Mouse (Mus musculus) neural tube, embryonic 14.5 days (tissue): ENCODE measurements around the gene Gucy2e. TPM values are rescaled to one million over a fixed set of nuclear protein-coding genes. Genes with fewer than 3 reads are reported as not detected.

Experiments
- ATAC-seq: fragments of 200-750 bp; cut with Nextera tagmentation; 2 replicates; pipeline ENCODE4 v1.8.0; 2017; ENCODE audit warnings: low read depth, mild to moderate bottlenecking, moderate TSS enrichment, moderate library complexity
- H3K27ac ChIP-seq: fragments of 300-500 bp; sonication (generic); 2 replicates; pipeline ENCODE4 v1.5.1; 2014; ENCODE audit warnings: low read depth, mild to moderate bottlenecking, control low read depth, low read length, moderate library complexity, mixed read lengths
- H3K27me3 ChIP-seq: fragments of 300-500 bp; sonication (generic); 2 replicates; pipeline ENCODE4 v1.6.1; 2014; ENCODE audit warnings: low read length; ENCODE audit not compliant: control insufficient read depth, insufficient read depth
- H3K36me3 ChIP-seq: fragments of 300-500 bp; sonication (generic); 2 replicates; pipeline ENCODE4 v1.6.1; 2014; ENCODE audit warnings: low read length, mixed read lengths; ENCODE audit not compliant: control insufficient read depth, insufficient read depth
- H3K4me1 ChIP-seq: fragments of 300-500 bp; sonication (generic); 2 replicates; pipeline ENCODE4 v1.6.1; 2014; ENCODE audit warnings: low read length; ENCODE audit not compliant: control insufficient read depth, insufficient read depth
- H3K4me2 ChIP-seq: fragments of 300-500 bp; sonication (generic); 2 replicates; pipeline ENCODE4 v1.6.1; 2014; ENCODE audit warnings: mild to moderate bottlenecking, low read depth, low read length, control low read depth
- H3K4me3 ChIP-seq: fragments of 300-500 bp; sonication (generic); 2 replicates; pipeline ENCODE4 v1.5.1; 2014; ENCODE audit warnings: low read depth, low read length, control low read depth, mixed read lengths
- H3K9ac ChIP-seq: fragments of 300-500 bp; sonication (generic); replicated peaks from 2 replicates; pipeline ENCODE4 v1.6.1; 2014; ENCODE audit warnings: low read depth, mild to moderate bottlenecking, control low read depth, low read length, mixed read lengths
- H3K9me3 ChIP-seq: fragments of 300-500 bp; sonication (generic); 2 replicates; pipeline ENCODE4 v1.6.1; 2016; ENCODE audit warnings: low read length; ENCODE audit not compliant: control insufficient read depth
- WGBS: fragments of 180-500 bp; shearing (Covaris S2); extraction: QIAGEN DNeasy Blood & Tissue Kit; methylation state at CpG from one replicate; pipeline ENCODE4 v1.1.7; 2014; 5-methylcytosine and 5-hydroxymethylcytosine counted together
- polyA plus RNA-seq: library from polyadenylated mRNA; unstranded; fragments of >200 nt; fragmentation: Nextera tagmentation; extraction: Ambion mirVana; gene quantifications from 2 replicates; pipeline ENCODE4 v1.2.1, GENCODE M21; 2014

Gene Gucy2e
- polyA plus RNA-seq, 1 experiment from 2014 or later = 0.62 TPM

DNA sequence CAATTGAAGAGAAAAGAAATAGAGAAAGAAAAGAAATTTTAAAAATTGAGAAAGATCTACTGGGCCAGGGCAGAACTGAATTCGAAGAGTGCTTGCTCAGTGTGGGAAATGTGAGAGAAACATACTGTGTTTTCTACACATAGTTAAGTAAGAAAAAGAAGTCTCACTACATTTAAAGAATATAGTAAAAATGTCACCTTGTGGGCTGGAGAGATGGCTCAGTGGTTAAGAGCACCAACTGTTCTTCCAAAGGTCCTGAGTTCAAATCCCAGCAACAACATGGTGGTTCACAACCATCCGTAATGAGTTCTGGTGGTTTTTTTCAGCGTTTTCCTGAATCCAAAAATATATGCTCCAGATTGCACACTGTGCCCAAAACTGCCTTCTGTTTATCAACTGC, 58.3 kb downstream of the Gucy2e start:
- Histone ChIP-seq H3K9ac (no peak overlapping the region), H3K4me1 (no peaks in the 10 kb centered on the region), H3K9me3 (no peaks in the 10 kb centered on the region), H3K36me3 (no peaks in the 10 kb centered on the region), H3K4me2 (no peak overlapping the region), H3K4me3 (no peak overlapping the region), H3K27me3 (no peaks in the 10 kb centered on the region), H3K27ac (no peak overlapping the region)
- WGBS = 82% methylated on average over 3 of the region's 3 CpGs
- no peak for ATAC-seq

DNA sequence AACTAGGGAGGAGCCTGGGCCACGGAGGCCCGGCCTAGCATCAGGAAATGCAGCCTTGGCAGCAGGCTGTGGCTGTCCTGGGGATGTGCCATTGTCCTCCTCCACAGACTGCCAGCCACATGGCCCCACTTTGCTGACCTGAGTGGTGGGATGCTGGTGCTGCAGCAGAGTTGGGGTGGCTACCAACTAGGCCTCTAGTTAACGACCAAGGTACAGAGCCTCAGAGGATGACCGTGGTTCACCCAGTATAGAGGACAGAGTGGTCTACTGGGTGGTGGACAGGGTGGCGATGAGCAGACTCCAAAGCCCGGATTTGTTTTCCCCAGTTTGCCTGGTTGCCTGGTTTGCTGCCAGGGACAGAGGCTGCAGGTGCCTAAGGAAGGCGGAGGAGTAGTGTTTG, 62.1 kb downstream of the Gucy2e start:
- 84% methylated on average over 7 of the region's 7 CpGs for WGBS
- ATAC-seq = no peak
- H3K27me3 ChIP-seq = no peaks in the 10 kb centered on the region
- no peaks in the 10 kb centered on the region for H3K36me3 ChIP-seq
- H3K9ac ChIP-seq = no peak overlapping the region
- H3K27ac ChIP-seq = no peak overlapping the region
- no peaks in the 10 kb centered on the region for H3K9me3 ChIP-seq
- H3K4me2 ChIP-seq = no peak overlapping the region
- no peak overlapping the region for H3K4me3 ChIP-seq
- no peaks in the 10 kb centered on the region for H3K4me1 ChIP-seq

DNA sequence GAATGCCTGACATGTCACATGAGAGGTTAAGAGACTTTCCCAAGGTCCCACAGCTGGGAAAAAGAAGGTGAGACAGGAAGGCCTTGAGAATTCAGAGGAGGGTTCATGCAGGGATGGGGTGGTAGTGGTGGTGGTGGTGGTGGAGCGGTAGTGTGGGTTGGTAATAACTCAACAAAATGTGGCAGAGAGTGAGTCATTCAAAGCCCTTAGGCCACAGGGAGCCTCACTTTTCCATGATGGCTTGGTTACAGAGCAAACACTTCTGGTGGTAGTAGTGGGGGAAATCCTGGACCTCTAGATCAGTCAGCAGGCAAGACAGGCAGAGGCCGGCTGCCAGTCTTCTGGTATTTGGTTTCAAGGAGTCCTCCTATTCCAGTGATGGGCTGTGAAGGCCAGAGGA, 64.2 kb downstream of the Gucy2e start:
- Histone ChIP-seq H3K36me3 (no peaks in the 10 kb centered on the region), H3K27ac (no peak overlapping the region), H3K4me2 (no peak overlapping the region), H3K4me1 (no peaks in the 10 kb centered on the region), H3K9ac (no peak overlapping the region), H3K27me3 (no peaks in the 10 kb centered on the region), H3K9me3 (no peaks in the 10 kb centered on the region), H3K4me3 (no peak overlapping the region)
- ATAC-seq = no peak
- WGBS = 97% methylated on average over 2 of the region's 2 CpGs

DNA sequence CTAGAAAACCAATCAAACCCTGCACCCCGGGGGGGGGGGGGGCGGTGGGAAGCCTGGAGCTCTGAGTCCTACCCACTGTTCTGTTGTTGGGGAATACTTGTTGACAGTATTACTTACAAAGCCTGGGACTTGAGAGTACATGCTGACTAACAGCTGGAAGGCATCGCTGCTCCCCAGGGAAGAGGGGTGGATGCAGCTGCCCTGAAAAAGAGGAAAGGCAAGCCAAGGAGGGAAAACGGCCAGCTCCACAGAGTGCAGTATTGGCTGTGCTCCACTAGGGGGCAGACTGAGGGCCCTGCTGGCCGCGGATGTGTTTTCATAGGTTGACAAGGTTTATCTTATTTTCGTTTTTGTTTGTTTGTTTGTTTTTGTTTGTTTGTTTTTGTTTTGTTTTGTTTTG, 65.2 kb downstream of the Gucy2e start:
- Histone ChIP-seq H3K4me2 (no peak overlapping the region), H3K9ac (no peak overlapping the region), H3K36me3 (no peaks in the 10 kb centered on the region), H3K27me3 (no peaks in the 10 kb centered on the region), H3K9me3 (no peaks in the 10 kb centered on the region), H3K27ac (no peak overlapping the region), H3K4me3 (no peak overlapping the region), H3K4me1 (no peaks in the 10 kb centered on the region)
- no peak for ATAC-seq
- 25% methylated on average over 7 of the region's 7 CpGs for WGBS

DNA sequence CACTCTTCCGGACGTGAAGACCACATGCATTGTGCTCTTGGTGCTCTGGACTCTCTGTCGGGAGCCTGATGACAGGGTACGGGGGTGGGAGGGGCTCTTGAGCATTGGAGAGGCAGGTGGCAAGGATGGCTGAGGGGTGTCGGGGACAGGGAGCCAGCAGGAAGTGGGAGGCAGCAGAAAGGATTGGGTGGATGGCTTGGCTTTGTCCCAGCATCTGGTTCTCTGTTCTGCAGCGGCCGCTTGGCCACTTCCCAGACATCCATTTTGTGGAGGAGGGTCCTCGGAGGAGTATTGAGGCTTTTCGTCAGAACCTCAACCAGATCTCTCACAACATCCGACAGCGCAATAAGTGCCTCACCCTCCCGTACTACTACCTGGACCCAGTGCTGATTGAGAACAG, 67.5 kb downstream of the Gucy2e start:
- Histone ChIP-seq H3K9ac (no peak overlapping the region), H3K4me2 (no peak overlapping the region), H3K4me1 (no peaks in the 10 kb centered on the region), H3K4me3 (no peak overlapping the region), H3K27me3 (no peaks in the 10 kb centered on the region), H3K27ac (no peak overlapping the region), H3K36me3 (no peaks in the 10 kb centered on the region), H3K9me3 (no peaks in the 10 kb centered on the region)
- 89% methylated on average over 12 of the region's 12 CpGs for whole genome bisulfite sequencing
- no peak for ATAC-seq

Other genes with a start within 250 kb of the Gucy2e start
- 16.0 and 16.5 TPM in 2 replicates for gene Pfas, start 228.6 kb downstream of the Gucy2e start, polyA plus RNA-seq
- gene Ctc1, start 221.1 kb downstream of the Gucy2e start, polyA plus RNA-seq = 51.8 and 59.3 TPM in 2 replicates
- gene Aurkb, start 191.4 kb downstream of the Gucy2e start, polyA plus RNA-seq = 8.7 and 12.8 TPM in 2 replicates
- gene Borcs6, start 177.3 kb downstream of the Gucy2e start, polyA plus RNA-seq = 16.1 and 17.7 TPM in 2 replicates
- 24.7 and 27.7 TPM in 2 replicates for gene Tmem107, start 166.2 kb downstream of the Gucy2e start, polyA plus RNA-seq
- gene Vamp2, start 148.5 kb downstream of the Gucy2e start, polyA plus RNA-seq = 337 and 385 TPM in 2 replicates
- gene Per1, start 141.8 kb downstream of the Gucy2e start, polyA plus RNA-seq = 6.5 and 9.4 TPM in 2 replicates
- gene Hes7, start 116.6 kb downstream of the Gucy2e start, polyA plus RNA-seq = 0.43 and 0.52 TPM in 2 replicates
- 0.33 and 0.48 TPM in 2 replicates for gene 9130213A22Rik, start 114.4 kb downstream of the Gucy2e start, polyA plus RNA-seq
- gene Aloxe3, start 111.1 kb downstream of the Gucy2e start, polyA plus RNA-seq = 2.2 and 5.0 TPM in 2 replicates
- gene Alox12b, start 80.0 kb downstream of the Gucy2e start, polyA plus RNA-seq = 0.43 and 0.67 TPM in 2 replicates
- gene Alox8, start 39.2 kb downstream of the Gucy2e start, polyA plus RNA-seq = 0.24 and 0.43 TPM in 2 replicates
- 10.3 and 15.7 TPM in 2 replicates for gene Cntrob, start 86.7 kb upstream of the Gucy2e start, polyA plus RNA-seq
- 191 and 200 TPM in 2 replicates for gene Trappc1, start 86.9 kb upstream of the Gucy2e start, polyA plus RNA-seq
- 5.7 and 7.3 TPM in 2 replicates for gene Kcnab3, start 89.2 kb upstream of the Gucy2e start, polyA plus RNA-seq
- 213 and 260 TPM in 2 replicates for gene Rnf227, start 103.4 kb upstream of the Gucy2e start, polyA plus RNA-seq
- 86.0 and 89.6 TPM in 2 replicates for gene Chd3, start 132.4 kb upstream of the Gucy2e start, polyA plus RNA-seq
- gene Naa38, start 158.5 kb upstream of the Gucy2e start, polyA plus RNA-seq = 112 and 132 TPM in 2 replicates
- 21.3 and 29.9 TPM in 2 replicates for gene Cyb5d1, start 158.6 kb upstream of the Gucy2e start, polyA plus RNA-seq
- gene Tmem88, start 161.2 kb upstream of the Gucy2e start, polyA plus RNA-seq = 2.3 and 5.3 TPM in 2 replicates
- gene Kdm6b, start 176.6 kb upstream of the Gucy2e start, polyA plus RNA-seq = 36.1 and 37.5 TPM in 2 replicates